Mouse (Mus musculus): Measurements from ENCODE around the gene Ccdc194. TPM values are rescaled to one million over a fixed set of nuclear protein-coding genes. Genes with fewer than 3 reads are reported as not detected.

Ccdc194 gene
- total RNA-seq, 2 experiments from 2014 or later, result not detected

DNA sequence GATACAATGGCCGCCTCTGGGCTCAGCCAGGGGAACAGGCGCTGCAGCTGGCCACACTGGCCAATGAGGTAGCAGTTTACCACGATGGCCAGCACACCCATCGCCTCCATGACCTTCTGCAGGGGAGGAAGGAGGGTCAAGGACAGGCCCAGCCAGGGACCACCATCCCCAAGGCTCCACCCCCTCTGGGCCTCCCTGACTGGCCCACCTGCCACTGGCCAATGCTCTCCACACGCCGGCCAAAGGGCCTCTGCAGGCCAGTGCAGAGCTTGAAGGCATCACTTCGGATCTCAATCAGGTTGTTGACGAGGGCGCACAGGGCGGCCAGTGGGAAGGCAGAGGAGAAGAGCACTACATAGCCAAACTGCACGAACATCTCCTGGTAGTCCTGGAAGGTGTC lies 46.6 kb downstream of the Ccdc194 start:
- DNase-seq (ENCODE audit: low spot score in 2 of 2), result no peak

DNA sequence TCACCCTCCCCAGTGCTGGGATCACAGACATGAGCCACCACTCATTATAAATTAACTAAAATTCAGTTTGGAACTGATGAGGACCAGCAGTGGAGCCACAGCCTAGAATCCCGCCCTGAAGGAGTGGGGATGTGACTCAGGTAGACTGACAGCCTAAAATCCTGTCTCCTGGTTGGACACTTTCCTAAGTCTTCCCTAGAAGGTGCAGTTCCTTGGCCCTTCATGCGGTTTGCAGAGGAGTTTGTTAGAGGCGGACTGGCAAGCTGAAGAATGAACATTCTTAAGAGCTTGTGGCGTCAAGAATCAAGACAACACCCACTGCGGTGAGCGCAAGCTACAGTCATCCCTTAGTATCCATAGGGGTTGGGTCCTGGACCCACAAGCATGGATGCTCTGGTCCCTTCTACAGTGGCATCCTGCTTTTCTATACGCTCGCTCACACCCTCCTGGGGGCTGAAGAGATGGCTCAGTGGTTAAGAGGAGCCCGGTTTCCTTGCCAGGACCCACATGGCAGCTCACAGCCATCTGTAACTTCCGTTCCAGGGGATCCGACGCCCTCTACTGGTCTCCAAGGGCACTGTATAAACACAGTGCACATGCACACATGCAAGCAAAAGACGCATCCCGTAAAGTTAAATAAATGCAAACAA lies 48.2 kb downstream of the Ccdc194 start:
- no peak for DNase-seq (ENCODE audit: low spot score in 2 of 2)

DNA sequence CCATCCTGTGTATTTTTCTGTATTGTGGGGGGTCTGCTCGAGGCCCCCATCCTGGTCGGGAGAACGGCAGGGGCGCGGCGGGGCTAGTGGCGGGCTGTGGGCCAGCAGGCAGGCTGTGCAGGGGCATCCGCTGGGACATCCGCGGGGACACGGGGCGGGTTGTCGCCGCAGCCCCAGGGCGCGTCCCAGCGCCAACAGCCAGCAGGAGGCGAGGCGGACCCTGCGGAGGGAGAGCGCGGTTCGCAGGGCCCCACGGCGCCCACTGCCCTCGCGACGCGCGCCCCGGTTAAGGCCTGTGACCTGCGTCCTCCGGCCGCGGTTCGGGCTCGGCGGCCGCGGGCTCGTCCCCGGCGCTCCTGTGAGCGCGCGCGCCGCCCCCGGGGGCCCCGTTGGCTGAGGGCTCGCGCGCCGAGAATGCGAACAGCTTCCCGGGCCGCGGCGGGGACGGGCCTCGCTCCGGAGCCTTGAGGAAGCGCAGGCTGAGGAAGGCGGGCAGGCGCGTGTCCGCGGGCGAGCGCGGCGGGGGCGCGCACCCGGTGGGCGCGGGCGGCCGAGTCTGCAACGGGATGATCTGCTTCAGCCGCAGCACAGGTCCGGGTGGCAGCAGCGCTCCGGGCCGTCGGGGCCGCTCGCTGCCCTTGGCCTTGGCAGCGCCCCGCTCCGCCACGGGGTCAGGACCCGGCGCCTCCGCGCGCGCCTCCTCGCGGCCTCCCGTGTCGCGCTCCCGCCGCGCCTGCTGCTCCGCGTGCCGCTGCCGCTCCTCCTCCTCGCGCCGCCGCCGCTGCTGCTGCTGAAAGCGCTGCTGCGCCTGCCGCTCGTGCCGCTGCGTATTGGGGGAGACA lies 49.2 kb downstream of the Ccdc194 start:
- peak; percentile 73 to 84 for DNase-seq (ENCODE audit: low spot score in 2 of 2)

DNA sequence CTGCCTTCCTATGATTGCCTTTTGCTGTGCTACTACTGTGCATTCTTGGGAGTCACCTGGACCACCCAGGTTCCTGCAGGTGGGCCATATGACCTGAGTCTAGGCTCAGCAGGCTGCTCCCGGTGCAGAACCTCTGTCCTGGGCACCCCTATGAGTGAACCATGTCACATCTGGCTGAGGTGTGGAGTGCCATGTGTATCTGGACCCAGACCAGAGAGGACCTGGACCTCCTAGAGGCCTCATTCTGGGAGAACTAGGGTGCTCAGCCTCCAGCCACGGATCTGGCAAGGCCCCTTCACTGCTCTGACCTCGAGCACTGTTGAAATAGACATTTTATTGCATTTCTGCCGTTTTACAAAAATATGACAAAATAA lies 49.8 kb downstream of the Ccdc194 start:
- DNase-seq (ENCODE audit: low spot score in 2 of 2), result no peak

GRCm38 (mm10) chr8:71474785-71475701 lies 50.5 kb downstream of the Ccdc194 start:
- DNase-seq (ENCODE audit: low spot score in 2 of 2), result no peak

GRCm38 (mm10) chr8:71474344-71474743 lies 51.2 kb downstream of the Ccdc194 start:
- no peak for DNase-seq (ENCODE audit: low spot score in 2 of 2)

GRCm38 (mm10) chr8:71472601-71473386 lies 52.7 kb downstream of the Ccdc194 start:
- DNase-seq (ENCODE audit: low spot score in 2 of 2), result no peak

- DNase-seq (ENCODE audit: low spot score in 2 of 2), result no peak
Measured at GRCm38 (mm10) chr8:71471861-71472260, 53.6 kb downstream of the Ccdc194 start.

DNA sequence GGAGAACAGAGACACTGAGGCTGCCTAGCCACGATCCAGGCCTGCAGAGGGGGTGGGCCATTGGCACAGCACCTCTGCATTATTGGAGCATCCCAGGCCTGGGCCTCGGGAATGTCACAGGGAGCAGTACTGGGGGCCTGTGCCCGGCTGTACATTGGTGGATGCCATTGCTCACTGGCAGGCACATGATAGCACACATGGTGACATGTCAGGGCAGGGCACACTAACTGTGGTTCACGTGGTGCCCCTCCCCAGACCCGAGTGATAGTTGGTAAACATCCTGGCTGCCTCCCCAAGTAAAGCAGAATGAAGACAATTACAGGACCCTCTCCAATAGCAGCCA lies 54.6 kb downstream of the Ccdc194 start:
- no peak for DNase-seq (ENCODE audit: low spot score in 2 of 2)

DNA sequence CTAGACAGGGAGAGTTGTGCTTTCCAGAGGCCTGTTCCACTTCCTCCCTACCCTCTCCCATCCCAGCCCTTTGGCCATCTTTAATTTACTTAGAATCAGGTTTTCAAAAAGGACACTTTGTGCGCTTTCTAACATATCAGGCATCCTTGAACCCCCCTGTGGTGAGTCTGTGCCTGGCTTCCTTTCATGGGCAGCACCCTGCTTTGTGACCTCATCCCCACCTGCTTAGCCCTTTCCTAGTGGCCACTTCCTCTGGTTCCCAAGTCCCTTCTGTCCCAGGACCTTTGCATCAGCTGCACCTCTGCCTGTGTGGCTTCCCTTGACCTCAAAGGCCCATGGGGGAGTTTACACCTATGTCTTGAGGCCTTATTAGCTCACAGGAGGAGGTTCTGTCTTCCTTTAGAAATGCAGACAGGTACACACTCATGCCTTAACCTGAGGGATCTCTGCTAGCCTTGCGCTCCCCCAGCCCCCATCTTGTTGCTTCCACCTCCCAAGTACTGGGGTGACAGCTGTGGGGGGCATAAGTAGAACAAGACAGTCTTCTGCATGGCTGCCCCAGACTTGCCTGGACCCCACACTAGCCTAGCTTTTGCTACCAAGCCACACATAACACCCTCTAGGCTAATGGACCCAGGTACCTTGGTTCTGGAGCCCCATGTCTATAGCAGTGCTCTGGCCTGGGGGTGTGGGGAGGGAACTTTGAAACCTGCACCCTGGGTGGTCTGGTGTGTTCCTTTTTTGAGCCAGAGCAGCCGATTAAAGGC lies 55.2 kb downstream of the Ccdc194 start:
- no peak for DNase-seq (ENCODE audit: low spot score in 2 of 2)

Other genes starting within 250 kb of the Ccdc194 start
- 100 to 1,000 TPM; 116 to 126 TPM for gene Use1, start 158.9 kb downstream of the Ccdc194 start, total RNA-seq (2021)
- gene Ocel1, start 154.4 kb downstream of the Ccdc194 start, total RNA-seq (2021), result 10 to 100 TPM; 15.0 to 16.0 TPM
- 10 to 100 TPM; 42.6 to 46.2 TPM for gene Nr2f6, start 143.8 kb downstream of the Ccdc194 start, total RNA-seq (2021)
- gene Ushbp1, start 129.9 kb downstream of the Ccdc194 start, total RNA-seq (2021), result 1 to 10 TPM; 3.3 to 4.2 TPM
- 100 to 1,000 TPM; 104 to 107 TPM for gene Babam1, start 128.8 kb downstream of the Ccdc194 start, total RNA-seq (2021)
- gene Ankle1, start 119.7 kb downstream of the Ccdc194 start, total RNA-seq (2021), result under 1 TPM; 0.21 to 0.26 TPM
- gene Abhd8, start 62.1 kb downstream of the Ccdc194 start, total RNA-seq (2021), result 100 to 1,000 TPM; 318 to 342 TPM
- 10 to 100 TPM; 58.6 to 61.4 TPM for gene Mrpl34, start 60.8 kb downstream of the Ccdc194 start, total RNA-seq (2021)
- gene Dda1, start 56.5 kb downstream of the Ccdc194 start, total RNA-seq (2021), result 10 to 100 TPM; 76.7 to 86.1 TPM
- gene Ano8, start 39.7 kb downstream of the Ccdc194 start, total RNA-seq (2021), result 10 to 100 TPM; 56.2 to 58.6 TPM
- 10 to 100 TPM; 29.3 to 36.7 TPM for gene Gtpbp3, start 37.6 kb downstream of the Ccdc194 start, total RNA-seq (2021)
- 1 to 10 TPM; 9.4 to 9.5 TPM for gene Plvap, start 14.0 kb downstream of the Ccdc194 start, total RNA-seq (2021)
- gene Bst2, start 11.7 kb upstream of the Ccdc194 start, total RNA-seq (2021), result 1 to 10 TPM; 4.7 to 6.9 TPM
- 10 to 100 TPM; 35.5 to 36.6 TPM for gene Mvb12a, start 17.2 kb upstream of the Ccdc194 start, total RNA-seq (2021)
- under 1 TPM; 0.21 to 0.23 TPM for gene Tmem221, start 33.2 kb upstream of the Ccdc194 start, total RNA-seq (2021)
- gene Nxnl1, start 40.9 kb upstream of the Ccdc194 start, total RNA-seq (2021), result under 1 TPM in 1 of 2 experiments, not detected in 1; 0.26 TPM
- gene Slc27a1, start 43.2 kb upstream of the Ccdc194 start, total RNA-seq (2021), result 100 to 1,000 TPM in 1 of 2 experiments, 10 to 100 TPM in 1; 86.2 to 100 TPM
- gene Pgls, start 66.5 kb upstream of the Ccdc194 start, total RNA-seq (2021), result 10 to 100 TPM; 31.1 to 31.3 TPM
- gene Fam129c, start 71.9 kb upstream of the Ccdc194 start, total RNA-seq (2021), result 1 to 10 TPM; 1.9 to 4.8 TPM
- 10 to 100 TPM; 46.9 to 49.8 TPM for gene Colgalt1, start 85.3 kb upstream of the Ccdc194 start, total RNA-seq (2021)
- 100 to 1,000 TPM; 267 to 296 TPM for gene Unc13a, start 146.0 kb upstream of the Ccdc194 start, total RNA-seq (2021)
- gene Jak3, start 150.6 kb upstream of the Ccdc194 start, total RNA-seq (2021), result 1 to 10 TPM; 4.8 to 5.0 TPM
- under 1 TPM in 1 of 2 experiments, not detected in 1; 0.63 TPM for gene Insl3, start 163.5 kb upstream of the Ccdc194 start, total RNA-seq (2021)
- gene B3gnt3, start 176.1 kb upstream of the Ccdc194 start, total RNA-seq (2021), result 1 to 10 TPM in 1 of 2 experiments, under 1 TPM in 1; 0.82 to 1.1 TPM
- gene Fcho1, start 200.0 kb upstream of the Ccdc194 start, total RNA-seq (2021), result 100 to 1,000 TPM; 155 to 167 TPM